Comparison of ENCODE assay signal across 18 mouse cellular contexts in the genomic region with DNA sequence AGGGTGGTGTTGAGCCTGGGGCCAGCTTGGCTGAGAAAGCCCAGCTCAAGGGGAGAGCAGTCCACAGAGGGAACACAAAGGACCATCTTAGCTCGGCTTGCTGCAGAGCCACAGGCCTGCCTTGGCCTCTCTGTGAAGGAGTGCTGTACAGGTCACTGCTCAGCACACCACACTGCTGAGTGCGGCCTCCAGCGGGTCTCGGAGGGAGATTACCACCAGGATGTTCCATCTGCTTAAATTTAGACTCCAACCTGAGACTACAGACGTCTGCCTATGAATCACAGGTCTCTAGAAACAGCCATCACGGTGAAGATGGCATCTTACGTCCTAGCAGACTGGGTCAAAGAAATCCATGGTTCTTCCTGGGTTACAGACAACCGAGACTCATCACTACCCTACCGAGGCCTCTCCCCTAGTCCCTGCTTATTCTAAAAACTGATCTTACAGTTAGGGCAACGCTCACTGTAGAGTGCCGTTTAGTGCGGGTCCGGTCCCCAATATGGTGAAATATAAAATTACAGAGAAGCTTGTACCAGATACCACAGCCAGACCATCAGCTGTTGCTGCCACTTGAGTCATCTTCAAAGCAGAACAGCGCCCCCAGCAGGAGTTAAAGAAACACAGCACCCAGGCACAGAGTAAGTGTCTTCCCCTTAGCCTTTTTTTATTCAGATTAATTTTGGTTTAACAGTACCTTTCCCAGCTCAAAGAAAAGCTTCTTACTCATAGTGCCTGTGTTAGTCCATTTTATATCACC. TPM values are rescaled to one million over a fixed set of nuclear protein-coding genes. Genes with fewer than 3 reads are reported as not detected.
DNase-seq lines count a peak whose midpoint lies in the region; ATAC-seq and TF ChIP-seq lines count a peak whose summit lies in the region.
"Had no signal": no experiment of that assay in that cellular context is flagged by ENCODE, and none has a peak within 500 bp of the region (broad histone marks: within the 10 kb centered on the region; RNA-seq: fewer than 3 reads in every experiment).

No protein-coding gene starts in this region.

- peaks cover 38% of the 10 kb centered on the region for H3K4me1 ChIP-seq in heart, embryonic 10.5 days
- H3K4me1 ChIP-seq in neural tube, embryonic 13.5 days (replicated peaks), result peaks cover 36% of the 10 kb centered on the region
- peaks cover 6 to 50% of the 10 kb centered on the region in 2 experiments; a peak in 3 of 4 replicates for H3K4me1 ChIP-seq in ES-E14 (ENCODE audit: control insufficient read depth in 2 of 2, insufficient read depth in 2 of 2, low read length in 2 of 2, poor library complexity in 1 of 2)

- H3K27me3 ChIP-seq in heart, embryonic 10.5 days (ENCODE audit: insufficient read depth, poor library complexity, severe bottlenecking), result peaks cover 91% of the 10 kb centered on the region
- peaks cover 49% of the 10 kb centered on the region for H3K27me3 ChIP-seq in neural tube, embryonic 13.5 days
- no peaks in the 10 kb centered on the region for H3K27me3 ChIP-seq in splenic B cell, adult 2 months (ENCODE audit: control insufficient read depth, insufficient read depth, low read length, poor library complexity, severe bottlenecking)

- H3K4me2 ChIP-seq in neural tube, embryonic 13.5 days, result no peak overlapping the region
- H3K4me2 ChIP-seq: embryonic facial prominence, embryonic 13.5 days; hindbrain, embryonic 14.5 days; limb, embryonic 12.5 days had no signal

- H3K36me3 ChIP-seq in heart, embryonic 10.5 days, result no peaks in the 10 kb centered on the region
- no peaks in the 10 kb centered on the region for H3K36me3 ChIP-seq in neural tube, embryonic 13.5 days
- no peaks in the 10 kb centered on the region for H3K36me3 ChIP-seq in ES-E14 (ENCODE audit: control insufficient read depth, insufficient read depth, low read length, poor library complexity, severe bottlenecking)
- peaks cover 7% of the 10 kb centered on the region; the same call in 1 of the 2 replicates for H3K36me3 ChIP-seq in splenic B cell, adult 2 months (ENCODE audit: control insufficient read depth, insufficient read depth, low read length, poor library complexity, severe bottlenecking)
- H3K36me3 ChIP-seq: embryonic facial prominence, embryonic 13.5 days; limb, embryonic 12.5 days had no signal

- H3K9ac ChIP-seq in neural tube, embryonic 13.5 days, result 0 out of 2 replicates have a peak overlapping the region, but pooled peaks have one; percentile 5
- peak overlapping the region; percentile 26 for H3K9ac ChIP-seq in ES-E14 (ENCODE audit: insufficient read depth, low read depth, low read length, poor library complexity, severe bottlenecking)
- H3K9ac ChIP-seq: embryonic facial prominence, embryonic 13.5 days; hindbrain, embryonic 14.5 days; limb, embryonic 12.5 days had no signal

- intact Hi-C loops in heart, postnatal 25 days (cut with DNase I), result no loop called here

- in situ Hi-C loops in ES-E14 (cut with MboI; ENCODE audit: low sequenced_read_pairs in 2 of 2, unreplicated experiment in 2 of 2), result no loop called here

- no peak overlapping the region for H3K4me3 ChIP-seq in heart, embryonic 10.5 days
- H3K4me3 ChIP-seq in neural tube, embryonic 13.5 days, result no peak overlapping the region
- H3K4me3 ChIP-seq in ES-E14 (ENCODE audit: insufficient read depth in 1 of 2, low read depth in 1 of 2, low read length in 2 of 2, poor library complexity in 1 of 2, severe bottlenecking in 1 of 2), result no peak overlapping the region; a peak in 1 of 4 replicates
- H3K4me3 ChIP-seq: embryonic facial prominence, embryonic 13.5 days; limb, embryonic 12.5 days had no signal

- 0 out of 2 replicates have a peak overlapping the region, but pooled peaks have one; percentile 4 for H3K27ac ChIP-seq in heart, embryonic 10.5 days
- no peak overlapping the region for H3K27ac ChIP-seq in neural tube, embryonic 13.5 days (replicated peaks)
- no peak overlapping the region for H3K27ac ChIP-seq in ES-E14 (ENCODE audit: insufficient read depth, low read depth, low read length, poor library complexity, severe bottlenecking)
- H3K27ac ChIP-seq: embryonic facial prominence, embryonic 13.5 days; hindbrain, embryonic 14.5 days; limb, embryonic 12.5 days had no signal

- no peak for ATAC-seq in neural tube, embryonic 13.5 days (ENCODE audit: low read depth)
- ATAC-seq: Patski had no signal

- WGBS in heart, embryonic 10.5 days, result 64% methylated on average over 14 of the region's 14 CpGs
- WGBS in neural tube, embryonic 13.5 days, result 69% methylated on average over 14 of the region's 14 CpGs

- DNase-seq in heart, embryonic 10.5 days (ENCODE audit: low spot score), result no peak
- no peak for DNase-seq in heart, postnatal 25 days (ENCODE audit: low spot score)
- no peak for DNase-seq in neural tube, embryonic 10.5 days (ENCODE audit: extremely low spot score, low spot score)
- no peak for DNase-seq in ES-E14 (ENCODE audit: low read depth, low spot score)
- DNase-seq in splenic B cell, adult 2 months (ENCODE audit: low read depth, low spot score), result peak; percentile 71
- DNase-seq in adrenal gland, postnatal 4 days (ENCODE audit: low spot score in 2 of 2), result no peak
- DNase-seq: adrenal gland, postnatal 14 days; cerebellum, adult 18-20 months; heart, adult 18-20 months; kidney, adult 9 months; right cerebral cortex, postnatal 14 days had no signal

- no peaks in the 10 kb centered on the region for H3K9me3 ChIP-seq in heart, embryonic 10.5 days
- no peaks in the 10 kb centered on the region for H3K9me3 ChIP-seq in neural tube, embryonic 13.5 days
- no peaks in the 10 kb centered on the region for H3K9me3 ChIP-seq in ES-E14 (ENCODE audit: control insufficient read depth, insufficient read depth, low read depth, low read length)
- H3K9me3 ChIP-seq: embryonic facial prominence, embryonic 13.5 days; limb, embryonic 12.5 days had no signal

TF ChIP-seq in ES-E14, 5 proteins besides CTCF, POLR2A, EP300 and RAD21:
- TF ChIP-seq HCFC1 (IDR thresholded peaks at IDR 0.05; ENCODE audit: borderline replicate concordance, insufficient read depth, low read length), result no peak
- TF ChIP-seq ZNF384 (IDR thresholded peaks at IDR 0.05; ENCODE audit: low read depth, low read length), result no peak
- TF ChIP-seq MAFK (IDR thresholded peaks at IDR 0.05; ENCODE audit: insufficient read depth, low read depth, low read length), result no peak

RNA-seq across cellular contexts. Expression of a gene that starts 2.9 kb away (rescaled TPM):
- 0.20 TPM in 1 of 2 replicates, not detected in the other for polyA plus RNA-seq in heart, embryonic 10.5 days (2016; fragmentation: Nextera tagmentation; extraction: Ambion mirVana)
- total RNA-seq in heart, postnatal 25 days (2021), result under 1 TPM in 1 of 2 experiments, not detected in 1; 0.36 TPM
- 0.13 and 0.66 TPM in 2 replicates for polyA plus RNA-seq in neural tube, embryonic 13.5 days (2015; fragmentation: Nextera tagmentation; extraction: Ambion mirVana)
- 1.7 and 2.3 TPM in 2 replicates for total RNA-seq in ES-E14 (2012; rRNA removed)
- 1 to 10 TPM in 1 of 2 experiments, under 1 TPM in 1; 0.65 to 1.5 TPM for total RNA-seq in adrenal gland, postnatal 4 days (2021)
- polyA plus RNA-seq: limb, embryonic 12.5 days; lung, embryonic 16.5 days; stomach, embryonic 14.5 days had no signal

RNA-seq across cellular contexts. Expression of a gene that starts 8.7 kb away (rescaled TPM):
- 0.11 and 0.13 TPM in 2 replicates for polyA plus RNA-seq in heart, embryonic 10.5 days (2016; fragmentation: Nextera tagmentation; extraction: Ambion mirVana)
- under 1 TPM; 0.13 to 0.20 TPM for total RNA-seq in heart, postnatal 25 days (2021)
- polyA plus RNA-seq in neural tube, embryonic 13.5 days (2015; fragmentation: Nextera tagmentation; extraction: Ambion mirVana), result 0.72 and 0.82 TPM in 2 replicates
- total RNA-seq in ES-E14 (2012; rRNA removed), result 4.1 and 4.3 TPM in 2 replicates
- under 1 TPM; 0.70 to 0.79 TPM for total RNA-seq in adrenal gland, postnatal 4 days (2021)

RNA-seq across cellular contexts. Expression of a gene that starts 23.3 kb away (rescaled TPM):
- polyA plus RNA-seq in heart, embryonic 10.5 days (2016; fragmentation: Nextera tagmentation; extraction: Ambion mirVana), result 58.1 and 66.3 TPM in 2 replicates
- total RNA-seq in heart, postnatal 25 days (2021), result under 1 TPM; 0.36 to 0.78 TPM
- 15.2 and 16.5 TPM in 2 replicates for polyA plus RNA-seq in neural tube, embryonic 13.5 days (2015; fragmentation: Nextera tagmentation; extraction: Ambion mirVana)
- 58.2 and 80.0 TPM in 2 replicates for total RNA-seq in ES-E14 (2012; rRNA removed)
- total RNA-seq in adrenal gland, postnatal 4 days (2021), result 10 to 100 TPM; 12.8 to 16.8 TPM

RNA-seq across cellular contexts. Expression of a gene that starts 30.9 kb away (rescaled TPM):
- polyA plus RNA-seq in heart, embryonic 10.5 days (2016; fragmentation: Nextera tagmentation; extraction: Ambion mirVana), result not detected in 2 replicates
- not detected for total RNA-seq in heart, postnatal 25 days (2021)
- 7.8 and 7.9 TPM in 2 replicates for polyA plus RNA-seq in neural tube, embryonic 13.5 days (2015; fragmentation: Nextera tagmentation; extraction: Ambion mirVana)
- 1.0 and 1.2 TPM in 2 replicates for total RNA-seq in ES-E14 (2012; rRNA removed)
- total RNA-seq in adrenal gland, postnatal 4 days (2021), result under 1 TPM; 0.40 to 0.56 TPM
- total RNA-seq: heart, adult 18-20 months had no signal
- polyA plus RNA-seq: limb, embryonic 12.5 days; lung, embryonic 16.5 days; Patski; stomach, embryonic 14.5 days had no signal

RNA-seq across cellular contexts. Expression of a gene that starts 53.4 kb away (rescaled TPM):
- polyA plus RNA-seq in heart, embryonic 10.5 days (2016; fragmentation: Nextera tagmentation; extraction: Ambion mirVana), result 3.7 and 14.0 TPM in 2 replicates
- under 1 TPM; 0.31 to 0.87 TPM for total RNA-seq in heart, postnatal 25 days (2021)
- 359 and 361 TPM in 2 replicates for polyA plus RNA-seq in neural tube, embryonic 13.5 days (2015; fragmentation: Nextera tagmentation; extraction: Ambion mirVana)
- 5.9 and 8.2 TPM in 2 replicates for total RNA-seq in ES-E14 (2012; rRNA removed)
- 10 to 100 TPM; 13.3 to 17.7 TPM for total RNA-seq in adrenal gland, postnatal 4 days (2021)

Comparison
In these comparisons a context has a peak if more than half of its experiments do, and no peak if none do; other contexts are left out.
1. RNA of a gene that starts 23.3 kb away (total RNA-seq): 58.2 to 80.0 TPM in ES-E14 and 12.8 to 16.8 TPM in adrenal gland, postnatal 4 days; 0.36 to 0.78 TPM in heart, postnatal 25 days; every median in the first group is over 4 times any median in the second.